Mouse (Mus musculus) CD8-positive naive resting alpha-beta T cell, adult 57 days (primary cell): ENCODE results near the gene Mtf1. TPM values are rescaled to one million over a fixed set of nuclear protein-coding genes. Genes with fewer than 3 reads are reported as not detected.

Experiments
- total RNA-seq: library from RNA; stranded (reverse); gene quantifications from one replicate; pipeline ENCODE4 v1.2.4, GENCODE M21; 2023

The Mtf1 gene
- 28.6 TPM for total RNA-seq

GRCm38 (mm10) chr4:124801552-124802308 lies at the start of gene Mtf1:
Mtf1 (plus strand) TSS chr4:124802104.

DNA sequence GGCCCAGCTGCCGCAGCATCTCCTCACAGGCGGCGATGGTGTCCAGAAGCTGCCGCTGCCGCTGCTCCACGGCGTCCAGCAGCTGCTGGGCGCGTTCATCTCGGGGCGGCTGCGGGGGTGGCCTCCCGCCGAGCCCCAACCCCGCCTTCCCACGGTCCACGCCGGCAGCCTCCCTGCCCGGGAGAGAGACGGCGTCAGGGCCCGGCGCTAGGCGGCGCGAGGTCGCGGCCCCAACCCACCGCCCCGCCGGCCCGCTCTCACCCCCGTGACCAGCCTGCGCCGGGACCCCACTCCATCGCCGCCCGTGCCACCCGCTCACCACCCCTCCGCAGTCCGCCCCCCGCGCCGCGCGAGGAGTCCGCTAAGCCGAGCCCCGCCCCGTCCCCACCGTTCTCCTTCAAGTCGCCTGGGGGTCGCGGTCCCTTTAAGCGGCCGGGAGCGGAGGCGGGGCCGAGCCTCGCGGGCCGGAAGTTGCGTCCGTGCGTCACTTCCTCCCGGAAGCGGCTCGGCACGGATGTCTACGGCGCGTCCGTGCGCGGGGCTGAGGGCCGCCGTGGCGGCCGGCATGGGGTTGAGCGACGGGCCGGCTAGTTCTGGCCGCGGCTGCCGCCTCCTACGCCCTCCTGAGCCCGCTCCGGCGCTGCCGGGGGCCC lies 48.5 kb downstream of the Mtf1 start, which contains the start of gene Yrdc:
Gene Yrdc, plus strand, starts transcription at position 419 of the 653 bp plus-strand sequence.

DNA sequence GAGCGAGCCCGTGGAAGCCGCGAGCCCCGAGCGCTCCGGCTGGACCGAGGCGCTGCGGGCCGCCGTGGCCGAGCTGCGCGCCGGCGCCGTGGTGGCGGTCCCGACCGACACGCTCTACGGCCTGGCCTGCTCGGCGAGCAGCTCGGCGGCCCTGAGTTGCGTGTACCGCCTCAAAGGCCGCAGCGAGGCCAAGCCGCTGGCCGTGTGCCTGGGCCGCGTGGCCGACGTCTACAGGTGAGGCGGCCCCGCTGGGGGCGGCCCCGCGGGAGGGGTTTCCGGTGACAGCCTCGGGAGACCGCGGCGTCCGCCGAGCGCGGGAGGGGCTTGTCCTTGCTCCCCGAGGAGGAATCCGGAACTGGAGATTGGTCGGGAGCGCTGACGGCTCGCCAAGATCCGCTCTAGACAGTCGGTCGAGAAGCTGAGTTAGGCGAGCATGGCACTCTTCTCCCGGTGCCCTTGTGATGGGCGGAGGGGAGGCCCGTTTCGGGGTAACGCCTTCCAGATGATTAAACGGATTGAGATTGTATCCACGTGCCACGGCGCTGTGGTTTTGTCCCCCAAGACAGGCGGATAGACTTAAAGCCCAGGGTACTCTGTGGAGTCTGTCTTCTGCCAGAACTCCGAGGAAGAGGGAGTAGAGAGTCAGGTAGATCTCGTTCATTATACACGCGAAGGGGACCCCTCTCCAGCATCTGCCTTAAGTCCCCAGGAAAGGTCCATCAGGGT lies 49.2 kb downstream of the Mtf1 start, which contains the start of gene 1110065P20Rik:
Gene 1110065P20Rik, minus strand, starts transcription at position 264 of the 726 bp plus-strand sequence.

GRCm38 (mm10) chr4:124861283-124862188 lies 59.6 kb downstream of the Mtf1 start, which contains the start of gene Maneal:
Maneal (minus strand) TSS chr4:124862171.

DNA sequence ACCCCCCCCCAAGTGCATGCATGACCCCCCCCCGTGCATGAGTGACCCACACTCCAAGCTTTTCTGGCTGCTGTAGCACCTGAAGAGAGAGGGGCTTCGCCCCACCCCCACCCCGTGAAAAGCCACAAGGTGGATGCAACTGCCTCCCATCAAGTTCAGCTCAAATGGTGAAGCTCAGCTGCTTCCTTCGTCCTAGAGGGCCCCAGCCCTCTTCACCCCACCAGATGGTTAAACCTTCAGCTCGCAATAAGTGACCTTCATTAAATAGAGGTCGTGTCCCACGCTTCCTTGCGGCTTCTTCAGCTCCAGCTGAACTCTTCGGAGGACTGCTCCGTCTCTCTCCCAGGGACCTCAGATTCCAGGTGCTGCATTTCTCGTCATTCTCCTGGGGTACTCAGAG lies 78.7 kb downstream of the Mtf1 start, which contains the start of gene Epha10:
Gene Epha10, plus strand, starts transcription at position 301 of the 400 bp plus-strand sequence.

Other genes starting within 250 kb of the Mtf1 start
- gene 3100002H09Rik, start 191.3 kb upstream of the Mtf1 start, total RNA-seq, result not detected
- 0.12 TPM for gene Pou3f1, start 145.3 kb upstream of the Mtf1 start, total RNA-seq
- gene Utp11, start 108.5 kb upstream of the Mtf1 start, total RNA-seq, result 24.6 TPM
- gene Fhl3, start 101.4 kb upstream of the Mtf1 start, total RNA-seq, result 18.9 TPM
- 61.0 TPM for gene Sf3a3, start 87.3 kb upstream of the Mtf1 start, total RNA-seq
- 96.9 TPM for gene Inpp5b, start 60.3 kb upstream of the Mtf1 start, total RNA-seq
- 90.7 TPM for gene Yrdc, start 48.6 kb downstream of the Mtf1 start, total RNA-seq
- gene 1110065P20Rik, start 49.1 kb downstream of the Mtf1 start, total RNA-seq, result 16.3 TPM
- 5.1 TPM for gene Maneal, start 60.1 kb downstream of the Mtf1 start, total RNA-seq
- gene Epha10, start 78.8 kb downstream of the Mtf1 start, total RNA-seq, result not detected
- 23.6 TPM for gene 9930104L06Rik, start 134.9 kb downstream of the Mtf1 start, total RNA-seq
- gene Cdca8, start 137.2 kb downstream of the Mtf1 start, total RNA-seq, result 4.0 TPM
- gene Rspo1, start 184.3 kb downstream of the Mtf1 start, total RNA-seq, result not detected
- 79.2 TPM for gene Gnl2, start 214.5 kb downstream of the Mtf1 start, total RNA-seq